10 mouse cellular contexts compared by ENCODE assay signal in genomic region chr3:78698936-78699335, GRCm38 (mm10).
DNase-seq lines count a peak whose midpoint lies in the region; ATAC-seq and TF ChIP-seq lines count a peak whose summit lies in the region.
"Had no signal": no experiment of that assay in that cellular context is flagged by ENCODE, and none has a peak within 500 bp of the region (broad histone marks: within the 10 kb centered on the region; RNA-seq: fewer than 3 reads in every experiment).

No protein-coding gene starts in this region.

- no peak overlapping the region for H3K4me2 ChIP-seq in embryonic facial prominence, embryonic 14.5 days (ENCODE audit: low read depth, low read length)
- no peak overlapping the region for H3K4me2 ChIP-seq in liver, postnatal 0 days (ENCODE audit: low read depth, low read length)
- H3K4me2 ChIP-seq: liver, embryonic 12.5 days had no signal

- TF ChIP-seq EP300 in liver, postnatal 0 days (IDR thresholded peaks at IDR 0.05; ENCODE audit: low read depth) = no peak

- no peak for TF ChIP-seq CTCF in liver, postnatal 0 days (IDR thresholded peaks at IDR 0.05; ENCODE audit: low read depth)

- DNase-seq in cerebellum, postnatal 10 days = peak; percentile 10 to 28
- DNase-seq in cerebellum, adult 18-20 months = no peak
- DNase-seq in kidney, postnatal 10 days = peak; percentile 8
- DNase-seq in kidney, postnatal 25 days = no peak
- peak; percentile 90 for DNase-seq in embryonic facial prominence, embryonic 14.5 days (ENCODE audit: low spot score)
- DNase-seq in right cerebral cortex, adult 2 months (ENCODE audit: low spot score in 2 of 2) = peak; percentile 51 to 58
- no peak for DNase-seq in adrenal gland, postnatal 4 days (ENCODE audit: low spot score in 2 of 2)
- no peak for DNase-seq in liver, postnatal 0 days
- DNase-seq: kidney, postnatal 36 days had no signal

- no peaks in the 10 kb centered on the region for H3K27me3 ChIP-seq in embryonic facial prominence, embryonic 14.5 days (replicated peaks; ENCODE audit: control insufficient read depth, insufficient read depth, low read length)
- H3K27me3 ChIP-seq in liver, postnatal 0 days (ENCODE audit: insufficient read depth, low read length) = no peaks in the 10 kb centered on the region
- H3K27me3 ChIP-seq: liver, embryonic 12.5 days had no signal

- WGBS in embryonic facial prominence, embryonic 14.5 days = 35% methylated on average over 5 of the region's 5 CpGs
- 58% methylated on average over 5 of the region's 5 CpGs for WGBS in liver, postnatal 0 days (ENCODE audit: insufficient replicate concordance)

- no peak overlapping the region for H3K9ac ChIP-seq in embryonic facial prominence, embryonic 14.5 days (ENCODE audit: low read depth, low read length)
- H3K9ac ChIP-seq in liver, postnatal 0 days (replicated peaks) = no peak overlapping the region
- H3K9ac ChIP-seq: liver, embryonic 12.5 days had no signal

- peak; percentile 90 for ATAC-seq in embryonic facial prominence, embryonic 14.5 days (ENCODE audit: low read depth)
- no peak for ATAC-seq in liver, postnatal 0 days
- ATAC-seq: liver, embryonic 12.5 days had no signal

- no peak overlapping the region for H3K27ac ChIP-seq in embryonic facial prominence, embryonic 14.5 days (replicated peaks; ENCODE audit: low read depth, low read length)
- H3K27ac ChIP-seq in liver, postnatal 0 days (ENCODE audit: low read depth) = no peak overlapping the region
- H3K27ac ChIP-seq: liver, embryonic 12.5 days had no signal

- no peak overlapping the region for H3K4me3 ChIP-seq in embryonic facial prominence, embryonic 14.5 days (ENCODE audit: low read depth, low read length)
- H3K4me3 ChIP-seq in liver, postnatal 0 days (ENCODE audit: low read depth, low read length) = no peak overlapping the region
- H3K4me3 ChIP-seq: liver, embryonic 12.5 days had no signal

- H3K9me3 ChIP-seq in embryonic facial prominence, embryonic 14.5 days (ENCODE audit: control insufficient read depth, low read length) = no peaks in the 10 kb centered on the region
- no peaks in the 10 kb centered on the region for H3K9me3 ChIP-seq in liver, postnatal 0 days (ENCODE audit: low read length)
- H3K9me3 ChIP-seq: liver, embryonic 12.5 days had no signal

- no peaks in the 10 kb centered on the region for H3K36me3 ChIP-seq in embryonic facial prominence, embryonic 14.5 days (ENCODE audit: control insufficient read depth, insufficient read depth, low read length)
- no peaks in the 10 kb centered on the region for H3K36me3 ChIP-seq in liver, postnatal 0 days (replicated peaks; ENCODE audit: insufficient read depth, low read length)
- H3K36me3 ChIP-seq: liver, embryonic 12.5 days had no signal

- H3K4me1 ChIP-seq in embryonic facial prominence, embryonic 14.5 days (ENCODE audit: control insufficient read depth, insufficient read depth, low read length) = 0 out of 2 replicates have a peak, but pooled peaks cover 3% of the 10 kb centered on the region
- no peaks in the 10 kb centered on the region for H3K4me1 ChIP-seq in liver, postnatal 0 days (ENCODE audit: insufficient read depth)
- H3K4me1 ChIP-seq: liver, embryonic 12.5 days had no signal

Comparison
In these comparisons a context has a peak if more than half of its experiments do, and no peak if none do; other contexts are left out.
1. DNase-seq: peak in cerebellum, postnatal 10 days (2 of 2), kidney, postnatal 10 days (single experiment), embryonic facial prominence, embryonic 14.5 days (single experiment) and right cerebral cortex, adult 2 months (2 of 2); none in cerebellum, adult 18-20 months (0 of 2), kidney, postnatal 25 days (0 of 2), adrenal gland, postnatal 4 days (0 of 2) and liver, postnatal 0 days (single experiment).